Mouse (Mus musculus) heart, postnatal 36 days (tissue): ENCODE measurements around the gene Rbfox2. TPM values are rescaled to one million over a fixed set of nuclear protein-coding genes. Genes with fewer than 3 reads are reported as not detected.
A peak's percentile ranks its signal among the peaks of the same experiment; 100 is the strongest.

Experiments used
- DNase-seq, 2 experiments: peaks; one replicate each; pipeline ENCODE4 v3.0.0; 2021 to 2022
- intact Hi-C: fragments of 180-260 bp; cut with DNase I; formaldehyde crosslinking; loops from one replicate; pipeline ENCODE4 v1.15.1; 2025
- total RNA-seq, 2 experiments: library from RNA; stranded (reverse); gene quantifications; 2 replicates each; pipeline ENCODE4 v1.2.3; 2021

Rbfox2 gene
- total RNA-seq, 2 experiments from 2014 or later: 91.7 to 107 TPM

DNA sequence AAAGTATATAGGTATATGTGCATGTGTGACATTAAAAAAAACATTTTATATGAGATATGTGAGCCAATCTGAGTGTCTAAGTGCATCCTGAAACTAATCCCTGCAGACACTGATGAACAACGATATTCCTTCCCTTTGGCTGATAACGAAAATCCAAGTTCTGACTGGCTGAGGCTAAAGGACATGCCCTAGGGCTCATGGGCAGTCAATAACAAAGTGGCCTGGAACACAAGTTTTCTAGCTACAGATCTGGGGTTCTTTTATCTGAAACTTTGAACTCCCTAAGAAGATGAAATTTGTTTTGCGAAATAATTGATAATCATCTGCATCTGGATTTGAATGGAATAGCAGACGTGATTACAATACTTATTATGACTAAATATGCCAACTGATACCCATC lies 66.2 kb downstream of the Rbfox2 start:
- intact Hi-C loops: no loop called here

GRCm38 (mm10) chr15:77239564-77239963 lies 67.2 kb downstream of the Rbfox2 start:
- intact Hi-C loops: no loop called here
- DNase-seq: no peak

More for the DNA sequence above, 66.2 kb downstream of the Rbfox2 start:
- no peak for DNase-seq

DNA sequence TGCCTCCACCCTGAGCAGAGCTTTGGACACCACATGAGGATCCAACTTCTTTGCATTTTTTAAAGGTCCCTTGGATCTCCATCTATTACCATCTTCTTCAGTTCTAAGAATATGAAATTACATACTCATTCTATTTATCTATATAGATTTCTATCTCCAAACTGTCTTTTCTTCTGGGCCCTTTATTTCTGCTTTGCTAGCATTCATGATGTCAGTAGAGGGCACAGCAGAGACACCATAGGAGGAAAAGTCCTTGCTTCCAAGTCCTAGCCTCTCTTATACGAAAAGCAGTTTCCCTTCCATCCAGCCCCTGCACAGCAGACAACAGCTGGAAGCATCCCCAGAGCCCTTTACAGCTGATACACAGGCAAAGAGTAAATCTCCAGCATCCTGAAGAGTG lies 69.1 kb downstream of the Rbfox2 start:
- intact Hi-C loops: no loop called here

DNA sequence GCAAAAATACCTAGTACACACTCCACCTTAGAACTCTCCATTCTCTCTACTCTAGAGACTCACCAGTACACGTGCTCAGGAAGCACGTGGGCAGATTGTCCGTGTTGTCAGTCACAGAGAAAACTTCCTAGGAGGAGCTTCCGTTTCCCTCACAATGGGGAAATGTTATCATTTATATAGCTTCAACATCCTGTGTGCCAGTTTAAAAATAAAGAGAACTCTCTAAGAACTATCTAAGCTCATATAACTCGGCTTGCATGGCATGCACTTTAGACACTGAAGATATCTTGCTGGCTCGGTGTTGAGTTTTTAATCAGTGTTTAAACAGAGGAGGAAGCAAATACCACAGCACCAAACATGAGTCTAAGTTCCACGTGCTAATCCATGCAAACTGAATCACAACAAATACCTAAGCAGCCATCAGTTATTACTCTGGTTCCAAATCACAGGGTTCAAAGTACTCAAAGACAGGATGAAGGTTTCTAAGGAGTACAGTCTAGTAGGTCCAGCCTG lies 70.7 kb downstream of the Rbfox2 start:
- intact Hi-C loops: no loop called here
- DNase-seq: no peak

More for the DNA sequence above, 69.1 kb downstream of the Rbfox2 start:
- DNase-seq: no peak

DNA sequence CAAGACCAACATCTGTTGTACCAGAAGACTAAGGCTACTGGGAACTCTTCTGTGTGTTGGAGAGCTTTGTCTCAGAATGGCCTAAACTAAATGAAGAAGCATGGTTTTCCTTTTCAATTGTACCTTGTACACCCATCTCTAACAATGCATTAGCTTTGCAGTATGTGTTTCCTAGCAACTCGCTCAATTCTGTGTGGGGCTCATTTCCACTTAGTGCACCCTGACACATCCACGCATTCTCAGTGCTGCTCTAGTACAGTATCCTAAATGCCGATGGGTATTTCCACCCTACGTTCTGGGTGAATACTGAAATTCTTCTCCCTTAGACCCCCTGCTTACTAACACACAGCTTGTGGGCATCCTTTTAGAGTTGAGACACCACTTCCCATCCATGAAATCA lies 71.3 kb downstream of the Rbfox2 start:
- DNase-seq: no peak
- intact Hi-C loops: no loop called here

GRCm38 (mm10) chr15:77234296-77234695 lies 72.5 kb downstream of the Rbfox2 start:
- DNase-seq: no peak
- intact Hi-C loops: no loop called here

- intact Hi-C loops: no loop called here
- DNase-seq: no peak
These were observed 76.7 kb downstream of the Rbfox2 start for GRCm38 (mm10) chr15:77230144-77230543.

DNA sequence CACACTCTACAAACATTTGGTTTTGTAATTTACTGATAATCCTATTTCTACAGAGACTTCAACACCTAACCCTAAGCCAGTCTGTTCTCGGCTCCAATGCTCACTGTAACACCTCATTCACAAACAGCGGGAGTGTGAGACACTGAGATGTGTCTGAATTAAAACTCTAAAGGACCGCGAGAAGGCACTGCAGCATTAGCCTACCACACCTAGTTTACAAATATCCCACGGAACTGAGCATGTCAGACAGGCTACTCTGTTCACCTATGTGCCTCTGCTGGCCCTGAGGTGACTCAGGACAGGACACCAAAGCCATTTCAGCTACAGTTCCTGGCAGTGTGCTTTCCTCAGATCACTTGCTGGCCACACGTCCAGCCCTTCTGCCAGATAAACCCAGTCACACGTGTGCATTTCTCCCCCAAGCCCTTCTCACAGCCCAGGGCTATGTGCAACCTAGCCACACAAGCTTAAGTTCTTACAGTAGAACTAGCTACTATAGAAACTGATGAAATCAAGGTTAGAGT lies 79.9 kb downstream of the Rbfox2 start:
- no peak for DNase-seq
- intact Hi-C loops: loop anchor here (2.0 kb wide), 1 partner anchor 78 kb away; no protein-coding TSS in a partner anchor

GRCm38 (mm10) chr15:77225858-77226257 lies 80.9 kb downstream of the Rbfox2 start:
- intact Hi-C loops: loop anchor here (1.0 to 2.0 kb wide), 4 partner anchors 33 to 132 kb away; no protein-coding TSS in a partner anchor
- DNase-seq: no peak

GRCm38 (mm10) chr15:77225274-77225673 lies 81.5 kb downstream of the Rbfox2 start:
- DNase-seq: no peak
- intact Hi-C loops: loop anchor here (1.0 to 2.0 kb wide), 3 partner anchors 34 to 133 kb away; no protein-coding TSS in a partner anchor

DNA sequence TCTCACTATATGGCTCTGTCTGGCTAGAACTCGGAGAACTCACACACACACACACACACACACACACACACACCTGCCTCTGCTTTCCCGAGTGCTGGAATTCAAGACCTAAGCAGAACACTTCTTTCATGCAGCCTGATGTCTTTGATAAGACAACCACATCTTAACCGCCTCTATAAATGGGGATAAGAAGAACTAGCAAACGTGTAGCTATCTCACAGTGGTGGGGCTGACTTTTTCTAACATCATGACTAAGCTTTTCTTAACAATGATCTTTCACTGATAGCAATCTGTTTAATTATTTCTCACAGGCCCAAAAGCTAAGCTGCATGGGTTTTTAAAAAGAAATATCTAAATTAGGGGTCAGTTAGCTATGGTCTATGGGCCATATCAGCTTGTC lies 86.0 kb downstream of the Rbfox2 start:
- intact Hi-C loops: loop anchor here (2.0 kb wide), 1 partner anchor 238 kb away; no protein-coding TSS in a partner anchor

GRCm38 (mm10) chr15:77220137-77220536 lies 86.7 kb downstream of the Rbfox2 start:
- DNase-seq: peak in 1 of 2 experiments; percentile 38
- intact Hi-C loops: loop anchor here (2.0 kb wide), 1 partner anchor 237 kb away; no protein-coding TSS in a partner anchor

More for the DNA sequence above, 86.0 kb downstream of the Rbfox2 start:
- no peak for DNase-seq

- intact Hi-C loops: loop anchor here (5.0 kb wide), 2 partner anchors 192 to 247 kb away; no protein-coding TSS in a partner anchor
- DNase-seq: no peak
These were observed 87.2 kb downstream of the Rbfox2 start for GRCm38 (mm10) chr15:77219571-77219970.

- intact Hi-C loops: loop anchor here (5.0 kb wide), 2 partner anchors 191 to 246 kb away; no protein-coding TSS in a partner anchor
- no peak for DNase-seq
These were observed 88.8 kb downstream of the Rbfox2 start for GRCm38 (mm10) chr15:77218007-77218406.

- intact Hi-C loops: loop anchor here (5.0 kb wide), 2 partner anchors 190 to 245 kb away; no protein-coding TSS in a partner anchor
- DNase-seq: no peak
These were observed 89.3 kb downstream of the Rbfox2 start for GRCm38 (mm10) chr15:77217523-77217922.

DNA sequence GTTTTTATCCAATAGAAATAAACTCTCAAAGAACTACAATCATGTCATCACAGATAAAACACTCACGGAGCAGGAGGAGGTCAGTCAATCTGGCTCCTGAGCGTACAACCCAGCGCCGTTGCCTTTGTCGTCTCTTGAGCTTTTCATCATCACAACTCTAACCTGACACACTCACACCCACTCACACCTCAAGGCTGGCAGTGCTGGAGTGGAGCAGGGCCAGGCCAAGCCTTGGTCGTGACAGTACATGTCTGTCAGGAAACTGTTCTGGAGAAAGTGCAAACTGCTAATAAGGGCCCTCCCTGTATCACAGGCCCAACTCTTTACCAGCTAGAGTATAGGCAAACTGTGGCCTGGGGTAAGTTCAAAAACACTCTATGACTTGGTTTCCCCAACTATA lies 90.1 kb downstream of the Rbfox2 start:
- intact Hi-C loops: loop anchor here (5.0 kb wide), 2 partner anchors 189 to 244 kb away; no protein-coding TSS in a partner anchor
- DNase-seq: no peak

DNA sequence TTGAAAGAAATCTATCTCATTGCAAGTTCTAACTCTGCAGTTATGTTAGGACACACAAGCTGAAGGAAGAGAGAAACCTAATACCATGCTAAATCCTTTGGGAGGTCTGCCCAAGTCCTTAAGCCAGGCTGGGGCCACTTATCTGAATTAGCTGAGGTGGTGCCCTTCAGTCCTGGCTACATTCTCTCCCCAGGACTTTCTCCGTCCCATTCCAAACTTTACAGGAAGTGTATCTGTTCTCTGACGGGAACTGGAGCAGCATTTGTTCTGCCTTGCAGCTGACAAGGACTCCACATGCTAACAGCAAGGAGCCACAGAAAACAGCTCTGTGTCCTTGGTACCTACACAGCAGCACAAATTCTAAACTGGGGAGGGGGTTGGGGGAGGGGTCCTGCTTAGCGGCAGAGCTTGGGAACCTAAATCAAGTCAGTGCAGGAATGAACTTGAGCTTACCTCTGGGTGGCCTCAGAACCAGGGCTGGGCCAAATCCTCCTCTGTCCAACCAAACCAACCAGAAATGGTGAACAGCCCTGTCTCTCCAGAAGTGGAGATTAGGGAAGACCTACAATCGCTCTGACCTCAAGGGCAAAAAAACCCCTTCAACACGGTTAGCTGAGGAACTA lies 91.5 kb downstream of the Rbfox2 start:
- intact Hi-C loops: loop anchor here (2.0 to 5.0 kb wide), 3 partner anchors 66 to 243 kb away; no protein-coding TSS in a partner anchor
- no peak for DNase-seq

DNA sequence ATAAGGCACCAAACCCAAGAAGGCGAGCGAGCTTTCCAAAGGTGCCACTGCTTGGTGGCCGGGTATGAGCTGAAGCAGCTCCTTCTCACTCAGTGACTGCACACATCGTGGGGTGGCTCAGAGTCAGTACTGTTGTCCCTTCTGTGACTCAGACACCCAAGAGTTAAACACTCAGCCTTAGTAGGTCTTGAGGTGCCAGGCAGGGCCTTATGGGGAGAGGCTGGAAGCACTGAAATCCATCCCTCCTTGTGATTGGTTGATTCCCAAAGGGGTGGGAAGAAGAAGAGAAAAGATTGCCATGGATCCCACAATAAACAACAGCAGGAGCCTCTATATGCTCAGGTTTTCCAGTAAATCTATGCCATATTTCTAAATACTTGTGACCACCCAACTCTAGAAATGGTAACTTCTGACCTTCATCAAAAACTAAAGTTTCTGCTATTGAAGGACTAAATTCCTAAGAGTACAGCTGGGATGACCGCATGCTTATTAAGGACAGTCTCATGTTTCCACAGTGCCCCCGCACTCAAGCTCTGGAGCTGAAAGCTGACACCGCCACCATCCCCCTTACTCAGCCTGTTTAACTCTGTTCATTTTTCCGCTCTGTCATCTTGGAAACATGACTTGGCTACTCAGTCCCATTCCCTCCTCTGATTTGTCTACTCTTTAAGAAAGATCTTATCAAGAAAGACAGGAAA lies 92.2 kb downstream of the Rbfox2 start:
- no peak for DNase-seq
- intact Hi-C loops: loop anchor here (2.0 to 5.0 kb wide), 3 partner anchors 66 to 242 kb away; no protein-coding TSS in a partner anchor

DNA sequence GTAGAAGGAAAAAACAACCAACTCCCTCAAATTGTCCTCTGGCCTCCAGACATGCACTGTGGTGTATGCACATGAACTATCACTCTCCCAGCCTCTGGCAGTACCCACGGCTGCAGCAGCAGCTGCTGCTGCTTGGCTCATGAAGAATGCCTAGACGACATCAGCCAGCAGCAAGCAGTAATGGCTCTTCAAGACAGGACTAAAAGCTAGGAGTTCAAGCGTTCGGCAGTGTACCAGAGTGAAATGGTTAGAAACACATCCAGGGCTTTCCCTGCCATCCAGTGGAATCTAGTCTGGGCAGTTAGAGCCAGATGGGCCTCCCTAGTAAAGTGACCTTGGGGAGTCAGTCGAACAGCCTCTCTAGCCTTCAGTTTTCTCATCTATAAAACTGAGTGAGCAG lies 93.0 kb downstream of the Rbfox2 start:
- intact Hi-C loops: loop anchor here (2.0 kb wide), 1 partner anchor 65 kb away; no protein-coding TSS in a partner anchor
- no peak for DNase-seq

DNA sequence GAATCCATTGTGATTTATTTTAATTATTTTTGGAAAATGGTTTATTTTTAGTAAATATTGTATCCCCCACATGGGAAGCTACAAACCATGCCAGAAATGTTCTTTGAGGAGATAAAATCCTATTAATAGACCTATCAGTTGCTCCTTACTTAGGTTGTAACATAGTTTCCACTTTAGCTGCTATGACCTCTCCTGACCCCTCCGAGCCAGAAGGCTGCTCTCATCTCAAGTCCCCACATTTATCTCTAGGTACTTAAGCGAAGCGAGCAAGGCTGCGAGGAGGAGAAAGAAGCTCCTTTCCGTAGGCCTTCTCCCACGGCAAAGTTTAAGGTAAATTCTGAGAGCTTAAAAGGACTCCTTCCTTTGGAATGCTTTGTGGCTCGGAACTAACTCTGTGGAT lies 94.0 kb downstream of the Rbfox2 start:
- no peak for DNase-seq
- intact Hi-C loops: no loop called here

DNA sequence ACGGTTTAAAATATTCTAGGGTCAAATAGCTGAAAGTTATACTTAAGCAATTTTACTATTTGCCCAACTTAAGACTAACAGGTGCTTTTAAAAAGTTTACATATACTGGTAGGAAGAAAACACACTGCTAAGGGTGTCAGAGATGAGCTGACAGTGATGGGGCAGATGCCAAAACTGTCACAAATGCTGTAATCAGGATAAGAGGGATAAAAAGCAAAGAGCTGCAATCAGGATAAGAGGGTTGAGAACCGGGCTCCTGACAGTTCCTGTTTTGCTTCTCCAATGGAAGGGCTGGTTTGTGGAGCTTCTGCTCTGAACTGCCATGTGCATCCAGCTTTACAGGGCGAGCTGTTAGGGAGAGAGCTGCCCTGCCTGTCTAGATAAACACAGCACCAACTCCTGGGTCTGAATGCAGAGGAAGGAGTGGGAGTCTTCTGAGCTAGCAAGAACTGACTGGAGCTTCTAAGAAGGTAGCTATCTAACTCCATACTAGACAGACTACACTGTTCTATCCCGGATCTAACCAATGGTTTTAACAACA lies 94.5 kb downstream of the Rbfox2 start:
- no peak for DNase-seq
- intact Hi-C loops: no loop called here
